Mouse (Mus musculus) hindbrain, embryonic 10.5 days (tissue): ENCODE results near the gene Rgs19. TPM values are rescaled to one million over a fixed set of nuclear protein-coding genes. Genes with fewer than 3 reads are reported as not detected.
A peak's percentile ranks its signal among the peaks of the same experiment; 100 is the strongest.

ENCODE experiments used
- DNase-seq: peaks from one replicate; pipeline ENCODE4 v3.0.0-alpha.2; 2017; ENCODE audit warnings: low spot score
- H3K27ac ChIP-seq: fragments of 300-500 bp; sonication (generic); 2 replicates; pipeline ENCODE4 v1.5.1; 2016; ENCODE audit warnings: mild to moderate bottlenecking, moderate library complexity
- H3K27me3 ChIP-seq: fragments of 300-500 bp; sonication (generic); 2 replicates; pipeline ENCODE4 v1.6.1; 2016; ENCODE audit warnings: mild to moderate bottlenecking; ENCODE audit not compliant: poor library complexity, insufficient read depth, severe bottlenecking
- H3K36me3 ChIP-seq: fragments of 300-500 bp; sonication (generic); 2 replicates; pipeline ENCODE4 v1.6.1; 2016; ENCODE audit warnings: mild to moderate bottlenecking, moderate library complexity
- H3K4me1 ChIP-seq: fragments of 300-500 bp; sonication (generic); replicated peaks from 2 replicates; pipeline ENCODE4 v1.6.1; 2016; ENCODE audit warnings: mild to moderate bottlenecking
- H3K4me3 ChIP-seq: fragments of 300-500 bp; sonication (generic); 2 replicates; pipeline ENCODE4 v1.5.1; 2016; ENCODE audit warnings: mild to moderate bottlenecking, moderate library complexity
- H3K9me3 ChIP-seq: fragments of 300-500 bp; sonication (generic); 2 replicates; pipeline ENCODE4 v1.6.1; 2016; ENCODE audit warnings: mild to moderate bottlenecking, moderate library complexity
- WGBS: fragments of 180-500 bp; shearing (Covaris S2); methylation state at CpG from one replicate; pipeline ENCODE4 v1.1.7; 2016; 5-methylcytosine and 5-hydroxymethylcytosine counted together
- polyA plus RNA-seq: library from polyadenylated mRNA; unstranded; fragments of >200 nt; fragmentation: Nextera tagmentation; extraction: Ambion mirVana; gene quantifications from 2 replicates; pipeline ENCODE4 v1.2.1, GENCODE M21; 2016

Rgs19 gene
- polyA plus RNA-seq, result 69.1 and 79.2 TPM in 2 replicates

- Histone ChIP-seq H3K36me3 (peaks cover 25% of the 10 kb centered on the region), H3K4me1 (peaks cover 23% of the 10 kb centered on the region), H3K4me3 (peak within 1 kb of the TSS; percentile 82), H3K27ac (peak within 1 kb of the TSS; percentile 93), H3K27me3 (peaks cover 27% of the 10 kb centered on the region), H3K9me3 (no peaks in the 10 kb centered on the region)
- under 1% methylated on average over 69 of the region's 75 CpGs for WGBS
- DNase-seq, result peak; percentile 83
Observed at GRCm38 (mm10) chr2:181693339-181694280, at the start of gene Rgs19. Gene Rgs19, minus strand, starts transcription at chr2:181693977.

- H3K27ac ChIP-seq, result no peak overlapping the region
- WGBS, result 75% methylated on average over 3 of the region's 3 CpGs
- no peak for DNase-seq
- no peak overlapping the region for H3K4me3 ChIP-seq
- H3K4me1 ChIP-seq, result peaks cover 10% of the 10 kb centered on the region
- no peaks in the 10 kb centered on the region for H3K9me3 ChIP-seq
- no peaks in the 10 kb centered on the region for H3K36me3 ChIP-seq
- no peaks in the 10 kb centered on the region for H3K27me3 ChIP-seq
Observed at GRCm38 (mm10) chr2:181730051-181730450, 36.3 kb upstream of the Rgs19 start.

GRCm38 (mm10) chr2:181727659-181728262, 34.0 kb upstream of the Rgs19 start:
- Histone ChIP-seq H3K4me1 (peaks cover 10% of the 10 kb centered on the region), H3K27me3 (no peaks in the 10 kb centered on the region), H3K9me3 (no peaks in the 10 kb centered on the region), H3K36me3 (no peaks in the 10 kb centered on the region), H3K4me3 (no peak overlapping the region), H3K27ac (peak overlapping the region; percentile 30)
- WGBS, result 56% methylated on average over 9 of the region's 9 CpGs
- DNase-seq, result no peak

GRCm38 (mm10) chr2:181722213-181722612, 28.4 kb upstream of the Rgs19 start:
- Histone ChIP-seq H3K36me3 (peaks cover 5% of the 10 kb centered on the region; the same call in 1 of the 2 replicates), H3K27me3 (no peaks in the 10 kb centered on the region), H3K4me1 (no peaks in the 10 kb centered on the region), H3K4me3 (no peak overlapping the region), H3K27ac (no peak overlapping the region), H3K9me3 (no peaks in the 10 kb centered on the region)
- WGBS, result 12% methylated on average over 3 of the region's 3 CpGs
- DNase-seq, result peak; percentile 61

GRCm38 (mm10) chr2:181721200-181721599, 27.4 kb upstream of the Rgs19 start:
- Histone ChIP-seq H3K36me3 (peaks cover 5% of the 10 kb centered on the region; the same call in 1 of the 2 replicates), H3K27ac (no peak overlapping the region), H3K4me3 (no peak overlapping the region), H3K27me3 (no peaks in the 10 kb centered on the region), H3K9me3 (no peaks in the 10 kb centered on the region), H3K4me1 (no peaks in the 10 kb centered on the region)
- DNase-seq, result no peak

- Histone ChIP-seq H3K27me3 (no peaks in the 10 kb centered on the region), H3K9me3 (no peaks in the 10 kb centered on the region), H3K36me3 (peaks cover 5% of the 10 kb centered on the region; the same call in 1 of the 2 replicates), H3K4me3 (no peak overlapping the region), H3K27ac (no peak overlapping the region), H3K4me1 (peaks cover 8% of the 10 kb centered on the region)
- WGBS, result 28% methylated on average over 3 of the region's 3 CpGs
- no peak for DNase-seq
Observed at GRCm38 (mm10) chr2:181720061-181720460, 26.3 kb upstream of the Rgs19 start.

GRCm38 (mm10) chr2:181716991-181717390, 23.2 kb upstream of the Rgs19 start:
- no peak for DNase-seq
- peaks cover 5% of the 10 kb centered on the region; the same call in 1 of the 2 replicates for H3K36me3 ChIP-seq
- no peaks in the 10 kb centered on the region for H3K27me3 ChIP-seq
- H3K27ac ChIP-seq, result no peak overlapping the region
- no peak overlapping the region for H3K4me3 ChIP-seq
- 83% methylated on average over 3 of the region's 3 CpGs for WGBS
- H3K9me3 ChIP-seq, result no peaks in the 10 kb centered on the region
- H3K4me1 ChIP-seq, result peaks cover 28% of the 10 kb centered on the region

GRCm38 (mm10) chr2:181715382-181715781, 21.6 kb upstream of the Rgs19 start:
- WGBS, result 68% methylated on average over 3 of the region's 3 CpGs
- Histone ChIP-seq H3K27me3 (no peaks in the 10 kb centered on the region), H3K27ac (peak overlapping the region; percentile 85), H3K4me3 (peak overlapping the region; percentile 48), H3K9me3 (no peaks in the 10 kb centered on the region), H3K36me3 (peaks cover 5% of the 10 kb centered on the region; the same call in 1 of the 2 replicates), H3K4me1 (peaks cover 28% of the 10 kb centered on the region)
- no peak for DNase-seq

GRCm38 (mm10) chr2:181714903-181715326, 21.1 kb upstream of the Rgs19 start, which contains the start of gene Oprl1:
Gene Oprl1, plus strand, starts transcription at chr2:181715016.
- H3K9me3 ChIP-seq, result no peaks in the 10 kb centered on the region
- H3K27me3 ChIP-seq, result no peaks in the 10 kb centered on the region
- peak within 1 kb of the TSS; percentile 85 for H3K27ac ChIP-seq
- WGBS, result 1% methylated on average over 7 of the region's 7 CpGs
- peak; percentile 53 for DNase-seq
- peak within 1 kb of the TSS; percentile 48 for H3K4me3 ChIP-seq
- H3K36me3 ChIP-seq, result peaks cover 5% of the 10 kb centered on the region; the same call in 1 of the 2 replicates
- H3K4me1 ChIP-seq, result peaks cover 28% of the 10 kb centered on the region

GRCm38 (mm10) chr2:181713749-181714148, 20.0 kb upstream of the Rgs19 start:
- H3K27me3 ChIP-seq, result no peaks in the 10 kb centered on the region
- H3K9me3 ChIP-seq, result no peaks in the 10 kb centered on the region
- DNase-seq, result no peak
- WGBS, result 63% methylated on average over 1 of the region's 1 CpGs
- peak overlapping the region; percentile 40; the same call in 1 of the 2 replicates for H3K27ac ChIP-seq
- no peaks in the 10 kb centered on the region for H3K36me3 ChIP-seq
- peaks cover 28% of the 10 kb centered on the region for H3K4me1 ChIP-seq
- H3K4me3 ChIP-seq, result no peak overlapping the region

- Histone ChIP-seq H3K9me3 (no peaks in the 10 kb centered on the region), H3K27me3 (no peaks in the 10 kb centered on the region), H3K36me3 (no peaks in the 10 kb centered on the region), H3K4me1 (no peaks in the 10 kb centered on the region), H3K4me3 (no peak overlapping the region), H3K27ac (no peak overlapping the region)
- no peak for DNase-seq
- 51% methylated on average over 4 of the region's 4 CpGs for WGBS
Observed at GRCm38 (mm10) chr2:181706668-181707067, 12.9 kb upstream of the Rgs19 start.

- Histone ChIP-seq H3K36me3 (no peaks in the 10 kb centered on the region), H3K27ac (no peak within 1 kb of the TSS), H3K4me1 (peaks cover 11% of the 10 kb centered on the region), H3K27me3 (peaks cover 27% of the 10 kb centered on the region), H3K9me3 (no peaks in the 10 kb centered on the region), H3K4me3 (no peak within 1 kb of the TSS)
- WGBS, result 47% methylated on average over 5 of the region's 5 CpGs
- DNase-seq, result no peak
Observed at GRCm38 (mm10) chr2:181698241-181698640, 4.5 kb upstream of the Rgs19 start, which contains the start of gene Lkaaear1. Gene Lkaaear1, minus strand, starts transcription at chr2:181698442.
